Mouse (Mus musculus): ENCODE measurements around the gene Dazap2. TPM values are rescaled to one million over a fixed set of nuclear protein-coding genes. Genes with fewer than 3 reads are reported as not detected.

Dazap2 gene
- polyA plus RNA-seq, 1 experiment from 2014 or later = 373 TPM

- Histone ChIP-seq H3K4me1 (replicated peaks; ENCODE audit: control insufficient read depth, insufficient read depth, low read length) (peaks cover 6% of the 10 kb centered on the region), H3K27ac (ENCODE audit: low read depth, low read length) (no peak overlapping the region), H3K9me3 (ENCODE audit: control insufficient read depth) (no peaks in the 10 kb centered on the region), H3K9ac (ENCODE audit: low read depth, low read length) (no peak overlapping the region), H3K4me3 (ENCODE audit: low read depth, low read length) (no peak overlapping the region), H3K4me2 (replicated peaks; ENCODE audit: low read depth) (no peak overlapping the region), H3K36me3 (ENCODE audit: control insufficient read depth, insufficient read depth) (peaks cover 34% of the 10 kb centered on the region), H3K27me3 (replicated peaks; ENCODE audit: control insufficient read depth, insufficient read depth, low read length) (no peaks in the 10 kb centered on the region)
- ATAC-seq = no peak
- WGBS = 90% methylated on average over 9 of the region's 9 CpGs
- TF ChIP-seq CTCF (IDR thresholded peaks at IDR 0.05; ENCODE audit: low read depth) = no peak
These were observed 8.6 kb downstream of the Dazap2 start for GRCm38 (mm10) chr15:100623754-100624153.

GRCm38 (mm10) chr15:100624435-100624834 lies 9.3 kb downstream of the Dazap2 start:
- H3K9ac ChIP-seq (ENCODE audit: low read depth, low read length) = no peak overlapping the region
- no peak for ATAC-seq
- H3K27me3 ChIP-seq (replicated peaks; ENCODE audit: control insufficient read depth, insufficient read depth, low read length) = no peaks in the 10 kb centered on the region
- H3K4me2 ChIP-seq (replicated peaks; ENCODE audit: low read depth) = no peak overlapping the region
- no peak for TF ChIP-seq CTCF (IDR thresholded peaks at IDR 0.05; ENCODE audit: low read depth)
- peaks cover 6% of the 10 kb centered on the region for H3K4me1 ChIP-seq (replicated peaks; ENCODE audit: control insufficient read depth, insufficient read depth, low read length)
- no peak overlapping the region for H3K4me3 ChIP-seq (ENCODE audit: low read depth, low read length)
- no peaks in the 10 kb centered on the region for H3K9me3 ChIP-seq (ENCODE audit: control insufficient read depth)
- WGBS = 84% methylated on average over 3 of the region's 3 CpGs
- H3K36me3 ChIP-seq (ENCODE audit: control insufficient read depth, insufficient read depth) = peaks cover 27% of the 10 kb centered on the region
- H3K27ac ChIP-seq (ENCODE audit: low read depth, low read length) = no peak overlapping the region

GRCm38 (mm10) chr15:100627287-100627686 lies 12.1 kb downstream of the Dazap2 start:
- Histone ChIP-seq H3K4me1 (replicated peaks; ENCODE audit: control insufficient read depth, insufficient read depth, low read length) (peaks cover 6% of the 10 kb centered on the region), H3K9ac (ENCODE audit: low read depth, low read length) (no peak overlapping the region; the same call in 1 of the 2 replicates), H3K27me3 (replicated peaks; ENCODE audit: control insufficient read depth, insufficient read depth, low read length) (no peaks in the 10 kb centered on the region), H3K4me3 (ENCODE audit: low read depth, low read length) (no peak overlapping the region), H3K36me3 (ENCODE audit: control insufficient read depth, insufficient read depth) (peaks cover 7% of the 10 kb centered on the region; the same call in 1 of the 2 replicates), H3K9me3 (ENCODE audit: control insufficient read depth) (no peaks in the 10 kb centered on the region), H3K27ac (ENCODE audit: low read depth, low read length) (peak overlapping the region; percentile 61), H3K4me2 (replicated peaks; ENCODE audit: low read depth) (peak overlapping the region; percentile 47)
- TF ChIP-seq CTCF (IDR thresholded peaks at IDR 0.05; ENCODE audit: low read depth) = no peak
- WGBS = 9% methylated on average over 10 of the region's 10 CpGs
- ATAC-seq = peak; percentile 58

GRCm38 (mm10) chr15:100627774-100628370 lies 12.7 kb downstream of the Dazap2 start:
- no peak for ATAC-seq
- Histone ChIP-seq H3K27ac (ENCODE audit: low read depth, low read length) (peak overlapping the region; percentile 61), H3K9me3 (ENCODE audit: control insufficient read depth) (no peaks in the 10 kb centered on the region), H3K4me1 (replicated peaks; ENCODE audit: control insufficient read depth, insufficient read depth, low read length) (peaks cover 6% of the 10 kb centered on the region), H3K27me3 (replicated peaks; ENCODE audit: control insufficient read depth, insufficient read depth, low read length) (no peaks in the 10 kb centered on the region), H3K4me2 (replicated peaks; ENCODE audit: low read depth) (peak overlapping the region; percentile 47), H3K9ac (ENCODE audit: low read depth, low read length) (peak overlapping the region; percentile 19; the same call in 1 of the 2 replicates), H3K36me3 (ENCODE audit: control insufficient read depth, insufficient read depth) (peaks cover 6% of the 10 kb centered on the region; the same call in 1 of the 2 replicates), H3K4me3 (ENCODE audit: low read depth, low read length) (no peak overlapping the region)
- 9% methylated on average over 11 of the region's 11 CpGs for WGBS
- no peak for TF ChIP-seq CTCF (IDR thresholded peaks at IDR 0.05; ENCODE audit: low read depth)

GRCm38 (mm10) chr15:100628797-100629196 lies 13.6 kb downstream of the Dazap2 start:
- no peak for ATAC-seq
- no peak overlapping the region for H3K27ac ChIP-seq (ENCODE audit: low read depth, low read length)

GRCm38 (mm10) chr15:100630126-100630525 lies 15.0 kb downstream of the Dazap2 start:
- TF ChIP-seq CTCF (IDR thresholded peaks at IDR 0.05; ENCODE audit: low read depth) = no peak
- H3K9me3 ChIP-seq (ENCODE audit: control insufficient read depth) = no peaks in the 10 kb centered on the region
- no peak overlapping the region for H3K4me2 ChIP-seq (replicated peaks; ENCODE audit: low read depth)
- no peaks in the 10 kb centered on the region for H3K27me3 ChIP-seq (replicated peaks; ENCODE audit: control insufficient read depth, insufficient read depth, low read length)
- no peak overlapping the region for H3K4me3 ChIP-seq (ENCODE audit: low read depth, low read length)
- no peak overlapping the region for H3K27ac ChIP-seq (ENCODE audit: low read depth, low read length)
- peaks cover 6% of the 10 kb centered on the region for H3K4me1 ChIP-seq (replicated peaks; ENCODE audit: control insufficient read depth, insufficient read depth, low read length)
- 84% methylated on average over 3 of the region's 3 CpGs for WGBS
- no peak for ATAC-seq
- H3K36me3 ChIP-seq (ENCODE audit: control insufficient read depth, insufficient read depth) = peaks cover 6% of the 10 kb centered on the region; the same call in 1 of the 2 replicates
- no peak overlapping the region for H3K9ac ChIP-seq (ENCODE audit: low read depth, low read length)

More at GRCm38 (mm10) chr15:100628797-100629196, 13.6 kb downstream of the Dazap2 start:
- no peak overlapping the region for H3K4me3 ChIP-seq (ENCODE audit: low read depth, low read length)
- no peak overlapping the region for H3K4me2 ChIP-seq (replicated peaks; ENCODE audit: low read depth)
- H3K4me1 ChIP-seq (replicated peaks; ENCODE audit: control insufficient read depth, insufficient read depth, low read length) = peaks cover 6% of the 10 kb centered on the region
- WGBS = 38% methylated on average over 7 of the region's 7 CpGs
- H3K27me3 ChIP-seq (replicated peaks; ENCODE audit: control insufficient read depth, insufficient read depth, low read length) = no peaks in the 10 kb centered on the region
- no peak overlapping the region for H3K9ac ChIP-seq (ENCODE audit: low read depth, low read length)
- H3K9me3 ChIP-seq (ENCODE audit: control insufficient read depth) = no peaks in the 10 kb centered on the region
- TF ChIP-seq CTCF (IDR thresholded peaks at IDR 0.05; ENCODE audit: low read depth) = no peak
- H3K36me3 ChIP-seq (ENCODE audit: control insufficient read depth, insufficient read depth) = peaks cover 6% of the 10 kb centered on the region; the same call in 1 of the 2 replicates

Measured in intestine, postnatal 0 days (tissue).